Mouse (Mus musculus): ENCODE results near the gene Jhy.

- no peak for TF ChIP-seq CTCF (IDR thresholded peaks at IDR 0.05)
- no peak for TF ChIP-seq EP300 (IDR thresholded peaks at IDR 0.05)
Measured at GRCm38 (mm10) chr9:40964418-40964714, 448 bp upstream of the Jhy start.

Data from lung, postnatal 0 days (tissue).